Mouse (Mus musculus): Measurements from ENCODE around the gene Csnka2ip.

Gene Csnka2ip

DNA sequence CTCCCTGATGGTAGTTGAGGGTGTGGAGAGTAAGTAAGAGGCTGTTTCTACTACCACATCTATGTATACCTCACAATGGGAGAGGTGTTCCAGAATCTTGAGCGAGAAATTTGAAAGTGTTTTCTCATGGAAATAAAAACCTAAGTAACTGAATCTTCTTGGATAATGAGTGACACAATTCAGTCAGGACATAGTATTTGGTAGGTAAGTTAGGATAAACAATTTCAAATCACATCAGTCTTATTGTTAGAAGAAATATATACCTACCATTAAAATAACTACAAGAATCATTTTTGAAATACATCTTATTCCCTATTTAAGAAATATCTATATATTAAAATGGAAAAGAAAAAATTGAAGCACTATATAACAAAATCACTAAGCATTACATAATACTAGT, at the start of gene Csnka2ip:
Gene Csnka2ip, minus strand, starts transcription at position 101 of the 400 bp plus-strand sequence.
- in situ Hi-C loops (cut with MboI): no loop called here

DNA sequence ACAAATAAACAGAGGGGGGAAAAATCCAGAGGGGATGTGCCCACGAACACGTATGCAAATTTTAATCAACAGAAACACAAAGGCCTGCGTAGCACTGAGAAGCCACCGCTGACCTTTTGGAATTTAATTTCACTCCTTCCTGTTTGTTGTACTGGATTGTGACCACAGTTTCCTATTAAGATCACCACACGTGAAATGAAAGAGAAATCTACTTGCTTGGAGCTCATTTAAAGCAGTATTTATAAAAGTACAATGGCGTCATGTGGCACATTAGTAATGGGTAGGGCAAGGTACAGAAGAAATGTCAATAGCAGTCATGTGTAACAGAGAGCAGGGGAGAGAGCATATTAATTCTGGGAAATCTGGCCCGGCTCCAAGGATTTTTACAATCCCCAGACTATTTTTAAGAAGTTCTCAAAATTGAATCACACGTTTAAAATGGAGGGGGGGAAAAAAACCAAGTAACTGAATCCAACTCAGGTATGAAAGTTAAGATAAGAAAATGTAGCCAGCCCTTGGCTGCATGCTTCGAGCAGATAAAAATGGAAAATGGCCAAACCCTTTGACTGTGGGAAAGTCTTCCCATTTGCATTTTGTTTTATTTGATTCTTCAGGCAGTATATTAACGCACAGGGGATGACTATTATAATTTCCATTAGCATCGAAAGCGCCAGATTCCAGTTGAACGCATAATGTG, 47.5 kb upstream of the Csnka2ip start:
- in situ Hi-C loops (cut with MboI): no loop called here

DNA sequence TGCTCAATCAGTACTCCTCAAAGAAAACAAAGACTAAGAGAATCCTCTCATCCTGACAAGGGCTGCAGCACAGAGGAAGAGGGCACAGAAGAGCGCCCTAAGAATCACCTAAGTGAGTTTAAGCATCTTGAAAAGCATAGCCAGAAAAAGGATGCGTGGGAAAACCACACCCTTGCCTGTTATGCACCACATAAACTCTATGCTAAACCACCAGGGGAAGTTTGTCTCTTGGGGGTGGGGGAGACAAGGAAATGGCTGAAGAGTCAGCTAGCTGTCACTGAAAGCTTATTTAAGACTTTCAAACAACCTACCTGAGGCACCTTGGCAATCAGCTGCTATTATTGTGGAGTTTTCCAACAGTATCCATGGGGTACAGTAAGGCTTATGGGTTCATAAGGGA, 45.6 kb upstream of the Csnka2ip start:
- in situ Hi-C loops (cut with MboI): no loop called here

DNA sequence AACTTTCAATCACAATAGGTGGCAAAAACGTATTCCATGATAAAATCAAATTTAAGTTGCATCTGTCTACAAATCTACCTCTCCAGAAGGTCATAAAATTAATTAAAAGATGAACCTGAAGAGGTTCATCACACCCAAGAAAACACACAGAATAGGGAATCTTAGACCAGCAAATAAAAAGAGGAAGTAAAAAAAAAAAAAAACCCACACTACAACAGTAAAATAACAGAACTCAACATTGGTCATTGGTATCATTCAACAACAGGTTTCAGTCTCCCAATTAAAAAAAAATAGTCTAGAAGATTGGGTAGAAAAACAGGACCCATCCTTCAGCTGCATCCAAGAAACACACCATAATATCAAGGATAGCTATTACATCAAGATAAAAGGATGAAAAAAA, 32.9 kb upstream of the Csnka2ip start:
- in situ Hi-C loops (cut with MboI): no loop called here

DNA sequence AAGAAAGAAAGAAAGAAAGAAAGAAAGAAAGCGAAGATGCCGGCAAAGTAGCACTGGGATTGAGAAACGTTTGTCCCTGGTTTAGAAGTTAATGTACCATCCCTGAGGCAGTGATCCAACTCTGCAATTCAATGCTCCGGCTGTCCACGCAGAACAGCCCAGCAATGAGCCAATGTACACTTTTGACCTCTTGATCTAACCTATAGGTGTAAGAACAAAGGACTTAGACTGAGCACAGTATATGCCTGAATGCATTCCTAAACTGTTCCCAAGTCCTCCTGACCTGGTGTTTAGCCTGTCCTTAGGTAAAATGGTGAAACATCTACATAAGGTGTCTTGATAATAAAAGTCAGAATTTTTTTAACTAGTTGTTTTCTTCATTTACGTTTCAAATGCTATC, 17.9 kb upstream of the Csnka2ip start:
- in situ Hi-C loops (cut with MboI): no loop called here

DNA sequence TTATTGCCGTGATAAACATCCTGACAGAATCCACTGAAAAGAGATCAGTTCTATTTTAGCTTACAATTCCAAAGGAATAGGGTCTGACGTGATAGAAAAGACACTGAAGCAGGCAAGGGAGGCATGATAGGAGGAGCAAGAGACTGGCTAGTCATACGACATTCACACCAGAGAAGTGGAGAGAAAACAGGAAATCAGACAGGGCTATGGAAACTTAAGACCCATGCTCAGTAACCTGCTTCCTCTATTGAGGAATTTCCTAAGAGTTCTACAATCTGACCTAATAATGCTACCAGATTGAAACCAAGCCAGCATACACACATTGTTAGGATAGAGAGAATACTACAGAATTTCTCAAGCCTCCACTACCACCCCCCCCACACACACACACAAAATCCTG, 12.4 kb upstream of the Csnka2ip start:
- in situ Hi-C loops (cut with MboI): no loop called here

DNA sequence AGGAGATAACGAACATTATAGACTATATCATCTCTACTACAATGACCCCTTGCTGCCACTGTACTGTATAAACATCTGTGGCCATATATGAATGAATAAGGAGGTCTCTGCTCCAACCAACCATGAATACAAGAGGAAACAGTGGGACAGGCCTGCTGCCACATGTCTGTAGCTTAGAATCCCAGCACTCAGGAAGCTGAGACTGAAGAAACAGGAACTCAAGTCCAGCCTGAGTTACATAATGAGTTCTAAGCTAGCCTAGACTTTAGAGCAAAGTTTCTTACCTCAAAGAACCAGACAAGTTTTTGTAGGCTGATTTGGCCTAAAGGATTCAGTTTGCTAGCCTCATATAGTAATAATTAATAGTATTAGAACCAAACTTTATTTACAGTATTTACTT, 5.6 kb upstream of the Csnka2ip start:
- in situ Hi-C loops (cut with MboI): no loop called here

DNA sequence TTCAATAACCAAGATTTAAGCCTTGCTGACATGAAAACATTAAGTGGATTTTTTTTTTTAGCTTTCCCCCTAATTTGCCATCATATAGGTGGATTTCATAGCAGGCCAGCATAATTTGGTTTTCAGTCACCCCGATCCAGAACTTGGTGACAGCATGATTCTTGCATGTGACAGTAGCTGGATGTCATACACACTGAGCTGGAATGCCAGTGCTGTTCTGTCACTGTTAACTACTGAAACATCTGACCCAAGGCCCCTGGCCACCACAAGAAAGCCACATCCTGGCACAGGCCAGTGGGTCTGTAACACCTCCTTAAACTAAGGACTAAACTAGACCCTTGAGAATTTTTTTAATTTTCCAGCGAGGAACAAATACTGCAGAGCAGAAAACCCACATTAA, 15.4 kb downstream of the Csnka2ip start:
- in situ Hi-C loops (cut with MboI): no loop called here

DNA sequence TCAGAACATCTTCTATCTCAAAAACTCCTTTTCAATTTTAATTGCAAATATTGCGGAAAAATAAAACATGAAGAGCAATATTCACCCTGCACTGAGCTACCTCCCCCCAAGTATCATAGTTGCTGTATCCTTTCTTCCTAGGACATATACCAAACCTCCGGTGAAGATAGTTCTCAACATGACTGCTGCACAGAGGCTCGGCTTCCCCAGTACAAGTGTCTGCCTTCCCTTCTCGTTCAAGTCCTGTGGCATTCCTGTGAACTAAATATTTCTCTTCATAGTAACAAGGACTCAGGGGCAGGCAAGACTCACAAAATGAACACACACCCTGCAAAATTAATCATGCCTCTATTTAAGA, 16.0 kb downstream of the Csnka2ip start:
- in situ Hi-C loops (cut with MboI): no loop called here

DNA sequence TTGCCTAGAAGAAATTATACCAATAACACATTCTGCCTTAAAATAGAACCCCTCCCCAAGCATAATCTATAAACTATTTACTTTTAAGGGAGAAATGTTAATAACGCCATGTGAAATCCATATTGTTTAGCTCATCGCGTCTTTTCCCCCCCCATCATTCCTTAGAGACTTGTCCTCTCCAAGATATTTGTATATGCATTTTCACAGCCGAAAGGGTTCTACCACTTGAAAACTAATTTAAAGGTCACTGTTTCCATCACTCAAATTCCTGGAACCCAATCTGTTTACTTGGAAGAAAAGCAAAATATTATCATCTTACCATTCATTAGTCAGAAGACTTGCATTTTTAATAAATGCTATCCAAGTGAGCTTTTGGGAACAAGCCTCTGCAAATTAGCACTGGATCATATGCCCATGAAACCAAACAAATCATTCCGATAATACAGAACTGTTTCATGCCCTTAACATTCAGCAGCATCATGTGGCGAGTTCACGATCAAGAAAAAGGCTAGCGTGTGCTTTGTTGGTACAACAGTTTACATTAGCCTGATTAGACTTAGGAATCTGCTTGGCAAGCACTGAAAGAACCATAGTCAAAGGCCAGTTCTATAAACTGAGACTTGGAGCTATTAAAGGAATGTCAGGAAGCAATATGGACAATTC, 16.5 kb downstream of the Csnka2ip start:
- in situ Hi-C loops (cut with MboI): no loop called here

DNA sequence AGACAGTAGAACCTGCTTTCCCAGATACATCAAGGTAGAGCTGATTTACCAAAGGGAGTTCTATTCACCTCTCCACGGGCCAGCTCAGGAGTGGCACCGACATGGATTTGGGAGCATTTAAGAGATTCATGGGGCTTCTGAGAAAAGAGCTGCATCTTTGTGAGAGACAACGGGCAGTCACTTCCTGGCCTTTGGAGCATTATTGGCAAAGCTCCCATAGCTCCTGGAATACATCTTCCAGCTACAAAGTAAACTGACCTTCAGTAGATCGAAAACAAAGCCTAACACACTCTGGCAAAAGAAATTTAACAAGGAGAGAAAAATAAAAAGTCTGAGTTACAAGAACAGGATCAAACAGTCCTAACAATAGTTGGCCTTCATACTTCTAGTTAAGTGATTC, 17.6 kb downstream of the Csnka2ip start:
- in situ Hi-C loops (cut with MboI): no loop called here

DNA sequence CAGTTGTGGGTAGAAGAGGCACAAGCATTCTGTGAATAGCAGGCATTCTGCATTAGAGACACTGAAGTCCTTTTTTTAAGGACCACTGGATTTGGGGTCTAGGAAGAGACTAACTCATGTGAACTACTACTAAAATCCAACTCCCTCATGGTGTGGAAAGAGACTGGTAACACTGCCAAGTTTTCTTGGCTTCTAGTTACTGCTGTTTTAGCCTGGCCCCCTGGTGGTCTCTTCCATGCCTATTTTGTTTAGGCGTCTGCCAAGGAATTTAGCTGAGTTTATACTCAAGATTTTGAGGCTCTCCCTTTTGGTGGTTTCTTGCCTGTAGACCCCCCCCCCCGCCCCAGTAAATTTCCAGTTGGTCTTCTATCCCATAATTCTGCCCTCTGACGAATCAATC, 18.8 kb downstream of the Csnka2ip start:
- in situ Hi-C loops (cut with MboI): no loop called here

DNA sequence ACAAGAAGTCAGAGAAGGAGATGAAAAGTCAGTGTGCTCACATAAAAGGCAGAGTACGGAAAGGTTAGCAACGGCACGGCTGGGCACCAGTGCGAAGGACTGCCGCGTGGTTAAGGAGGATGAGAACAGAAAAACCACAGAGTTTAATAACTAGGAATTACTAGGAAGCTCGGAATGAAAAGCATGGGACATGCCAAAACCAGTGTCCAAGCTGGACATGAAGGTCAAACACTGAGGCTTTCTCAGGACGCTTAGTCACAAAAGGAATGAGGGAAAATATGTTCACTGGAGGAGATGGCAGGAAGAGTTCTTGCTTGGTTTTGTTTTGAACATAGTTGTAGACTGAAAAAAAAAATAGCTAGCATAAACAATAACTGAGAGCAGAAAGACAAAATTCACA, 32.7 kb downstream of the Csnka2ip start:
- in situ Hi-C loops (cut with MboI): no loop called here

DNA sequence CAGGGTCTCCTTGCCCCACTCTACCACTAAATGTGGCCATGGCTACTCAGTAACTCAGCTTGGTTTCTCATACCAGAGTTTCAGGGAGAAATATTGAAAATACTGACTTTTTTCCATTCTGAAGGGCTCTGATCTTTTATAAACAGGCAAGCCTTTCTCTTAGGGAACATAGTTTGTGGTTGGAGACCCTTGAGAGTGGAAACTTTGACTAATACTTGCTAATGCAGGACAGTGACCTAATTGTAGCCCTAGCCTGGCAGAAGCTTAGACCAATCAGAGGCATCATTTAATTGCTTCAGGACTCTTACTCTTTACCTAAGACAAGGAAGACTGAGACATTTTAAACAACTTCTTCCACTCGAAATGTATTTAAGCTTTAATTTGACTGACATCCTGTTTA, 39.1 kb downstream of the Csnka2ip start:
- in situ Hi-C loops (cut with MboI): no loop called here

DNA sequence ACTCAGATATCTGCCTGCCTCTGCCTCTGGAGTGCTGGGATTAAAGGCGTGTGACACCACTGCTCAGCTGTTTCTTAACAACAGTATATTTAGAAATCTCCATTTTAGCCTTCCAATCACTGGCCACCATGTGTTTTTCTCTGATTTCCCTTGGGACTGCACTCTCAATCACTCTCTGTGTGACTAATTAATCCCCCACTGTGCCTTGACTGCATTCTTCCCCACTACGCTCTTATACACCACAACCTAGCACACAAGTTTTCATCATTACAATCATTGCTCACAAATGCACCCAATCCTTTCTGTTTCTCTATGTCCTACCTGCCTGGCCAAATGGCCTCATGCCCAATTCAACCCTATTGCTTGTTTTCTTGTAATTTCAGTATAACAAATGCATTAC, 43.7 kb downstream of the Csnka2ip start:
- in situ Hi-C loops (cut with MboI): no loop called here

DNA sequence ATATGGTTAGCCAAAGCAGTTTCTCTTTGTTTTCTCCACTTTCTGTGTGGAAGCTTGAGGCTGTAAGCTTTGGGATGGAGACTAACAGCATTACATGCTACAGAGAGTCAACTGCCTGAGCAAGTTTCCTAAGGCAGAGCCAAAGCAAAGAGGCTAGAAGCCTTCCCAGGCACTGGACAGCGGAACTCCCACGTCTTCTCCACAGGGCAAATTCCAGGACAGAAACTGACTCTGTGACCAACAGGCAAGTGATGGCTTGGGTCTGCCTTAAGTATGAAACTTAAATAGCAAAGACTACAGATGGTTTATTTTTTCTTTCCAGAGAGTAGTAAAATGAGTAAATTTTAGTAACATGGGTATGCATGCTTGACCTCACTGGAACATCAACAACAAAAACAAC, 75.3 kb downstream of the Csnka2ip start:
- in situ Hi-C loops (cut with MboI): no loop called here

DNA sequence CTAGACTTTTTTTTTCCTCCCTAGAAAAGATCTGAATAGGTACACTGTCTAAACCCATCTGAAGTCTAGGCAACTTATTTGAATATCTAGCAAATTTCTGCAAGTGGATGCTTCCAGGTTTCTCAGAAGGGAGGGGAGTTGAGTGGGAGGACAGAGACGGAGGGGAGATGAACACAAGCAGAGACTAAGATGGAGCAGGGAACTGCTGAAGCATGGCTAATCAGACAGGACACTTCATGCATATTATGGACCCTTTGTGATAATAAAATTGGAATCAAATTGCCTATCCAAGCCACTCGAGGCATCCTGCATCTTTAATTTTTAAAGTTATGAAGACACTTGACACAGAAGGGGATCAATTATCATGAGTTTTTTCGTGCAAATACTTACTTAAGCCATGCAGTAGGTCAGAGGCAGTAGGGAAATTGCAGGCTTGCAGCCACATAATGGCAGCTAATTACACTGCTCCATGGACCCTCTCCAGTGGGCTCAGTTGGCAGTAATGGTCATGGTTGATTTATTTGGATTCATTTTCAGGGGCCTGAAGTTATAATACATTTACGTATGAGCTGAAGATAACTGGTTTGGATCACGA, 78.1 kb downstream of the Csnka2ip start:
- in situ Hi-C loops (cut with MboI): no loop called here

DNA sequence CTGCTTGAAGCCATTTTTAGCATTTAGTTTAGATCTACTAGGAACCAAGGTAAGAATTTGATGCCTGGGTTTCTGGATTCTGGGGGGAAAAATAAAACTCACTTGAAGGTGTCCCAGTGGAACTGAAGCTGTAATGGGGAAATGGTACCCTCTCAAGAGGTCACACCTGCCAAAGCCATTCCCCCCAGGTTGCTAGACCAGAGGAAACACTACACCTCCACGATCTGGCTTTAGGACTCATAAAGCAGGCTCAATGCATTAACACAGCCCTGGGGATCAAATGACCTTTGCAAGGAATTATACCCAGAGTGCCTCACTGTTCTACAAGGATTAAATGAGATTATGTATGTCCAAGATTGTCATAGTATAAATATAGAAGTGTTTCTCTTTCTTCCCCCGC, 88.8 kb downstream of the Csnka2ip start:
- in situ Hi-C loops (cut with MboI): no loop called here
